Mouse (Mus musculus) c-Kit-positive CD71-negative TER-119-negative erythroid progenitor cells, embryonic 14.5 days (primary cell): ENCODE data around the gene Scd2.
A peak's percentile ranks its signal among the peaks of the same experiment; 100 is the strongest.
"Not testable (repeated sequence)": the region's sequence is repeated elsewhere in the genome, so short reads cannot be mapped to it uniquely, and the experiment has no call there.

Source experiments
- DNase-seq: peaks from one replicate; pipeline ENCODE4 v3.0.0-alpha.2; 2013; ENCODE audit warnings: low read depth

Gene Scd2

DNA sequence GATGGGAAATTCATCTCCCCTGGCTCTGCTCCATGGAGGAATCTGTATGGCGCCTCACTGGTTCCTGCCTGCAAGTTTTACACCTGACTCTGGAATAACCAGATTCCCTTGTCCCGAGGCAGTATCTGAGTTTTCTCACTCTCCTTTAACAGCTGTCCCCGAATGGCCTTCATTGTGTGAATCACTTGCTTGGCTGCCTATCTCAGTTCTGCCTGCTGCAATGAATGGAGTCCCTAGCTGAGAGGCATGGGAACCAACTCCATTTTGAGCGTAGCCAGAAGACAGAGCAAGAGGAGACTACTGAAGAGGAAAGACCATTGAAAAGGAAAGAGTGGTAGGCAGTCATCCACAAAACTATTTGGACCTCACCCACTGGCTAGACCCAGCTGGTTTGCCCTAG is 19.8 kb upstream of the Scd2 start:
- DNase-seq = no peak

- no peak for DNase-seq
Measured at GRCm38 (mm10) chr19:44274452-44274851, 19.0 kb upstream of the Scd2 start.

- no peak for DNase-seq
Measured at GRCm38 (mm10) chr19:44275418-44275817, 18.1 kb upstream of the Scd2 start.

- DNase-seq = no peak
Measured at GRCm38 (mm10) chr19:44276861-44277260, 16.6 kb upstream of the Scd2 start.

DNA sequence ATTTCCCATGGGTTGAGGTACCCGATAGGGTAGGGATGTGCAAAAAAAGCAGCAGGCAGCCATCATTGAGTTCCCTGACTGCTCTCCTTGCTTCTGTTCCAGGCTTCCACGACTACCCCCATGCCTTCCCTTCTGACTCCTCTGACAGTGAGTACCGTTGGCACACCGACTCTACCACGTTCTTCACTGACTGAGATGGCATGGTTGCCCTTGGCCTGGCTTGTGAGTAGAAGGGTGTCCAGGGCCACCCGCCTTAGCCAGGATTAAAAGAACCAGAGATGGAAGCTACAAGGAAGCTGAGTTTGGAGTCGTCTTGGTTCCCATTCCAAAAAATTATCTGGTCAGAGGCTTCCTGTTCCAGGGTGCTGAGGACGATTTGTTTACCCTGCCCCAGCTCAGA is 15.5 kb upstream of the Scd2 start:
- no peak for DNase-seq

DNA sequence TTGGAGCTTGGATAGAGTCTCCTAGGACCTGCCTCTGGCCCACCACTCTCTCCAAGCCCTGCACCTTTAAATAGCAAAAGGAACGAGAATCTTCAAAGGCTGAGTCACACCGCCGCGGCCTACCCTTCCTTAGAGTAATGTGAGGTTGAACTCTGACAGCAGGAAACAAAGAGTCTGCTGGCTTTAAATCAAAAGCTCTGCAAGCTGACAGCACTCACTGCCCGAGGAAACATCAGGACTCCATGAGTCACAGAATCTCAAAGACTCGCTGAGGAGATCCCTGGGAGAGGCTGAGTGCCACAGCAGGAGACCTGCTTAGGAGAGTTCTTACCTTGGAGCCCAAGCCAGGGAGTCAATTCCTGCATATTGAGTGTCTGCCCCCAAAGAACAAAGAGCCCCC is 12.7 kb upstream of the Scd2 start:
- DNase-seq = peak; percentile 68

DNA sequence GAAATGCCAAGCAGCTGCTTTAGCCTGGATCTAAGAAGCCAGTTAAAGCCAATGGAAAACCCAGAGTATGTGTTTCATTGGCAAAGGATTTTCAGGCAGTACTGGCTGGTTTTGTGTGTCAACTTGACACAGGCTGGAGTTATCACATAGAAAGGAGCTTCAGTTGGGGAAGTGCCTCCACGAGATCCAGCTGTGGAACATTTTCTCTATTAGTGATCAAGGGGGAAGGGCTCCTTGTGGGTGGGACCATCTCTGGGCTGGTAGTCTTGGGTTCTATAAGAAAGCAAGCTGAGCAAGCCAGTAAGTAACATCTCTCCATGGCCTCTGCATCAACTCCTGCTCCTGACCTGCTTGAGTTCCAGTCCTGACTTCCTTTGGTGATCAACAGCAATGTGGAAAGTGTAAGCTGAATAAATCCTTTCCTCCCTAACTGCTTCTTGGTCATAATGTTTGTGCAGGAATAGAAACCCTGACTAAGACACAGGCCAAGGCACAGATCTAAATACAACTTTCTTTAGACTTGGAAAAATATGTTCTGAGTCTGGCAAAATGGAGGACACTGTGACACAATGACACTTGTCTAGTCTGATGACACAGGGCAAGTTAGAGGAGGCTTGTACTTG is 11.5 kb upstream of the Scd2 start:
- not testable (repeated sequence) for DNase-seq

- DNase-seq = no peak
Measured at GRCm38 (mm10) chr19:44282534-44283156, 10.8 kb upstream of the Scd2 start.

- no peak for DNase-seq
Measured at GRCm38 (mm10) chr19:44283157-44284024, 10.1 kb upstream of the Scd2 start.

GRCm38 (mm10) chr19:44284025-44284695 is 9.3 kb upstream of the Scd2 start:
- DNase-seq = peak; percentile 87

DNA sequence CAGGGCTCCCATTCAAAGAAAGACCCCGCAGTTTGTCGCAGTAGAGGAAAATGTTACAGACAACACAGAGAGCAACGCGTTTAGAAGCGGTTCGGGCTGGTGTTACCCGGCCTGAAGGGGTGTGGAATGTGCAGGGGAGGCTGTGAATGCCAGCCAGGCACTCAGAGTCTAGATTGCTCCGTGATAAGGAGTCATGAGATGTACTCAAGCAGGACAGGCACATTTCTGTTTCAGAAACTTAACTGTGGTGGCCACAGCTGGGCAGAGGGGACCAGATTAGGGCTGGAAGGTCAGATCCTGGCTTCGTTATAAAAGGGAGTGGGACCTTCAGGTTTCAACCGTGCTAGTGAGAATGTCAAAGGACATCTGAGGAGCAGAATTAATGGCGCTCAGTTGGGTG is 8.8 kb upstream of the Scd2 start:
- no peak for DNase-seq

DNA sequence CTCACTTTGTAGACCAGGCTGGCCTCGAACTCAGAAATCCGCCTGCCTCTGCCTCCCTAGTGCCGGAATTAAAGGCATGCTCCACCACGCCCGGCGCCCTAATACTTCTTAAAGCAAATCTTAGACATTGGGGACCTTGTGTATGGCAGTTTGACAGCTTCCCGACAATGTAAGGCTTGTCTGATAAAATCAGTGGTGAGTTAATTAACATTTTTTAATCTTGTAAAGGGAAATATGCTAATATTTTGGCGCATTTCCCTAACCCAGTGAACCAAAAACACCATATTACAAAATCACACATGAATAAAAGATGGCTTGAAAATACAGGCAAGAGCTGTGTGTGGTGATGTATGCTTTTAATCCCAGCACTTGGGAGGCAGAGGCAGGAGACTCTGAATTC is 7.9 kb upstream of the Scd2 start:
- DNase-seq = no peak

GRCm38 (mm10) chr19:44286109-44286508 is 7.4 kb upstream of the Scd2 start:
- DNase-seq = no peak

DNA sequence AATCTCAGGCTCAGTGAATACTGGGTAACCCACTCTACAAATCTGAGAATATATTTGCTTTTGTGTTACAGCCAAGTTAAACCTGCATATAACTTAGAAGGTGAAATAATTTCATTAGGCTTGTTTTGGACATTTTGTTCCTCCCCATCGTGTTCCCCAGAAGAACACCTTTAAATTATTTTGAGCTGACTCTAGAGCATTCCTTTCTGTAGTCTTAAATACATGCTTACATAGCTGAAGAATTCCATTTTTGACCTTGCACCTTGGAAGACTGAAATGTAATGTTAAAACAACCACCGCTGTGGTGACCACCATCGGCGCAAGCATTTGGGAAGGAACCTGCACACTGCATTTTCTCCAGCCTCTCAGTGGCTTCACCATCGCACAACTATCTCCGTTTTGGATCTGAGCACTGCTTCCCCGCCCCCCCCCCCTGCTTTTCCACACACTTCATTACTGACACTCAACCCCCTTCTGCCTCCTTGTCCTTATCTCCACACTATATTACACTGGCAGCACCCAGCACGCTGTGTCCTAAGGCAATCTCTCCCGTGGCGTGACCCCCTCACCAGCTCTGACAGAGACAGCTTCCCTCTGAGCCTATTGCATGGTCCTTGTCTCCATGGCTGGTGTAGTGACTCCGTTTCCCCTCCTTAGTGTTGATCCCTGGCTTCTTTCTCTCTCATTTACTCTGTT is 5.9 kb upstream of the Scd2 start:
- DNase-seq = no peak

GRCm38 (mm10) chr19:44292083-44292482 is 1.4 kb upstream of the Scd2 start:
- DNase-seq = no peak

- DNase-seq = no peak
Measured at GRCm38 (mm10) chr19:44292483-44292882, 991 bp upstream of the Scd2 start.

DNA sequence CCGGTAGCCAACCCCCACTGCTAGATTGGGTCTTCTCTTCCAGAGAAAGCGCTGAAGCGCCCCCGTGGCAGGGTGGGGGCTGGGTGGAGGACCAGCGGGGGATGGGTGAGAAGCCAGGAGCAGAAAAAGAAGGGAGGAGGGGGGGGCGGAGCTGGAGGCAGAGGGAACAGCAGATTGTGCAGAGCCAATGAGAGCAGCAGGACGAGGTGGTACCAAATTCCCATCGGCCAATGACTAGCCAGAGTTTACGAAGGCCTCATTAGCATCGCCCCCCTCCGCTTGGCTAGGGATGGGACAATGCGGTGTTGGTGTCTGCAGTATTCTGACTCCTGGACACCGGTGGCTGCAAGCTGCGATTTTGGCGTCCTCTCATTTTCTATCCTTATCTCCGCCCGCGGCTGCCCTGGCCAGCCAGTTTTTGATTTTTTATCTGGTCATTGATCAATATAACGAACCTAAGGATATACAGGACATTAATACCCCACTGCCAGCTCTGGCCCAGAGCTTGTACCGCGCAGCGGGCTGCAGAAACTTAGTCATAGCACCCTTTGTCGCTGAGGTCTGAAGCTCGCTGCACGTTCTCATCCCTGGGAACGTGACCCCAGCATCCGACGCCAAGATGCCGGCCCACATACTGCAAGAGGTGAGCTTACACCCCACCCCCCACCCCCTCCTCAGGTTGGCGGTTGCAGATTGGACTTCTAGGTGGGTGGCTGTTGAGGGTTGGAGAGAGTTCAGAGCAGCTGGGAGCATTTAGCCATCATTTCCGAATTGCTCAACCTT is 486 bp downstream of the Scd2 start:
- DNase-seq = peak; percentile 84

DNA sequence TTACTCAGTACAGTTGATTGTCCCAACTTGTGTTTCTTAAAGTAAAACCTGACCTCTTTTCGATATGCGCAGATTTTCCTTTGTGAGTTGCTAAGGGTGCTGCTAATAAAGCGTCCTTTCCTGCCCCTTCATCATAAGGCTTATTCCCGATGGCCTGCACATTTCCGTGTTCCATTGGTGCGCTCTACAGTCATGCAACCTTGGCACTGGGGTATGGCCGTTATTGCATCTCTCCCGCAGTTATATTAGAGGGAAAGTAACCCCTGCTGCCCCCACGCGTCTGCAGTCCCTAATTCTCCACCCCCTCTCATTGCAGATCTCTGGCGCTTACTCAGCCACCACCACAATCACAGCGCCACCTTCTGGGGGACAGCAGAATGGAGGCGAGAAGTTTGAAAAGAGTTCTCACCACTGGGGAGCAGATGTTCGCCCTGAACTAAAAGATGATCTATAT is 1.1 kb downstream of the Scd2 start:
- peak; percentile 93 for DNase-seq

GRCm38 (mm10) chr19:44295251-44295650 is 1.8 kb downstream of the Scd2 start:
- no peak for DNase-seq

DNA sequence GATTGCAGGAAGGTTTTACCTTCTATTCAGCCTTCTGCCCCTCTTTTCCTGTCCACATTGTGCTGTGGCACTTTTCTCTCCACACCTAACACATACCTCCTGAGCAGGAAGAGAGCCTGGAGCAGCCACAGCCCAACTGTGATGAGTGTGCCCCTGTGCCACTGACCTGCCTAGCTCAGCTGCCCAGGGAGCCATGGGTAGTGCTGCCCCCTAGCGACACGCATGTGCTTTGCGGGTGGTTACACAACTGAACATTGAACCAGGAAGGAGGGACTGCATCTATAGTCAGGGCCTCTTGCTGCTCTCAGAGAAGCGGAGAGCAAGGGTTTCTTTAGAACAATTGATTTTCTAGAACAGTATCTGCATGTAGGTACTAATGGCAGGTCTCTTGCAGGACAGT is 2.3 kb downstream of the Scd2 start:
- DNase-seq = peak; percentile 84

- DNase-seq = no peak
Measured at GRCm38 (mm10) chr19:44296186-44296585, 2.7 kb downstream of the Scd2 start.
